Mouse (Mus musculus) intestine, embryonic 15.5 days (tissue): ENCODE measurements at regions not wholly inside any gene's neighbourhood (a gene's known extent, or its start where the extent isn't known, plus 50 kb on each side); places are given as distances from the start of the nearest gene placed in this dataset.
"Not testable (repeated sequence)": the region's sequence is repeated elsewhere in the genome, so short reads cannot be mapped to it uniquely, and the experiment has no call there.

Source experiments
- ATAC-seq: fragments of 200-750 bp; cut with Nextera tagmentation; 2 replicates; pipeline ENCODE4 v1.8.0; 2017; ENCODE audit warnings: moderate TSS enrichment, moderate library complexity
- H3K27ac ChIP-seq: fragments of 300-500 bp; sonication (generic); 2 replicates; pipeline ENCODE4 v1.5.1; 2015; ENCODE audit warnings: mild to moderate bottlenecking, inconsistent platforms
- H3K27me3 ChIP-seq: fragments of 300-500 bp; sonication (generic); replicated peaks from 2 replicates; pipeline ENCODE4 v1.6.1; 2015; ENCODE audit warnings: inconsistent platforms
- H3K36me3 ChIP-seq: fragments of 300-500 bp; sonication (generic); 2 replicates; pipeline ENCODE4 v1.6.1; 2015; ENCODE audit warnings: inconsistent platforms
- H3K4me1 ChIP-seq: fragments of 300-500 bp; sonication (generic); replicated peaks from 2 replicates; pipeline ENCODE4 v1.6.1; 2015; ENCODE audit warnings: inconsistent platforms
- H3K4me2 ChIP-seq: fragments of 300-500 bp; sonication (generic); replicated peaks from 2 replicates; pipeline ENCODE4 v1.6.1; 2015; ENCODE audit warnings: mild to moderate bottlenecking, inconsistent platforms
- H3K4me3 ChIP-seq: fragments of 300-500 bp; sonication (generic); replicated peaks from 2 replicates; pipeline ENCODE4 v1.5.1; 2015; ENCODE audit warnings: inconsistent platforms
- H3K9ac ChIP-seq: fragments of 300-500 bp; sonication (generic); 2 replicates; pipeline ENCODE4 v1.6.1; 2015; ENCODE audit warnings: inconsistent platforms
- H3K9me3 ChIP-seq: fragments of 300-500 bp; sonication (generic); 2 replicates; pipeline ENCODE4 v1.6.1; 2016; ENCODE audit warnings: inconsistent platforms
- WGBS: fragments of 180-500 bp; shearing (Covaris S2); methylation state at CpG from one replicate; pipeline ENCODE4 v1.1.7; 2015; 5-methylcytosine and 5-hydroxymethylcytosine counted together

- H3K9ac ChIP-seq = no peak overlapping the region
- no peaks in the 10 kb centered on the region for H3K4me1 ChIP-seq
- no peaks in the 10 kb centered on the region for H3K27me3 ChIP-seq
- ATAC-seq = peak; percentile 28; the same call in 1 of the 2 replicates
- H3K4me2 ChIP-seq = no peak overlapping the region
- 42% methylated on average over 4 of the region's 4 CpGs for WGBS
- no peak overlapping the region for H3K27ac ChIP-seq
- no peaks in the 10 kb centered on the region for H3K36me3 ChIP-seq
- no peaks in the 10 kb centered on the region for H3K9me3 ChIP-seq
- H3K4me3 ChIP-seq = no peak overlapping the region
Observed at GRCm38 (mm10) chr2:63580489-63581139, 396.5 kb upstream of the Kcnh7 start.

GRCm38 (mm10) chr2:63575172-63575571 lies 391.1 kb upstream of the Kcnh7 start:
- H3K27me3 ChIP-seq = no peaks in the 10 kb centered on the region
- no peaks in the 10 kb centered on the region for H3K4me1 ChIP-seq
- H3K36me3 ChIP-seq = no peaks in the 10 kb centered on the region
- H3K4me3 ChIP-seq = no peak overlapping the region
- ATAC-seq = no peak
- no peaks in the 10 kb centered on the region for H3K9me3 ChIP-seq
- no peak overlapping the region for H3K27ac ChIP-seq
- 78% methylated on average over 5 of the region's 5 CpGs for WGBS
- no peak overlapping the region for H3K9ac ChIP-seq
- H3K4me2 ChIP-seq = no peak overlapping the region

- H3K9ac ChIP-seq = no peak overlapping the region
- H3K36me3 ChIP-seq = no peaks in the 10 kb centered on the region
- H3K27ac ChIP-seq = no peak overlapping the region
- H3K4me3 ChIP-seq = no peak overlapping the region
- no peaks in the 10 kb centered on the region for H3K27me3 ChIP-seq
- WGBS = 36% methylated on average over 4 of the region's 4 CpGs
- H3K9me3 ChIP-seq = no peaks in the 10 kb centered on the region
- no peak overlapping the region for H3K4me2 ChIP-seq
- ATAC-seq = no peak
- H3K4me1 ChIP-seq = no peaks in the 10 kb centered on the region
Observed at GRCm38 (mm10) chr2:63574008-63574703, 390.1 kb upstream of the Kcnh7 start.

- no peak overlapping the region for H3K9ac ChIP-seq
- H3K4me3 ChIP-seq = no peak overlapping the region
- H3K27me3 ChIP-seq = no peaks in the 10 kb centered on the region
- no peaks in the 10 kb centered on the region for H3K4me1 ChIP-seq
- H3K9me3 ChIP-seq = no peaks in the 10 kb centered on the region
- H3K27ac ChIP-seq = no peak overlapping the region
- WGBS = 54% methylated on average over 9 of the region's 9 CpGs
- no peak overlapping the region for H3K4me2 ChIP-seq
- ATAC-seq = no peak
- no peaks in the 10 kb centered on the region for H3K36me3 ChIP-seq
Observed at GRCm38 (mm10) chr2:63573015-63573807, 389.1 kb upstream of the Kcnh7 start.

GRCm38 (mm10) chr2:63556858-63557419 lies 372.9 kb upstream of the Kcnh7 start:
- no peaks in the 10 kb centered on the region for H3K9me3 ChIP-seq
- H3K27ac ChIP-seq = no peak overlapping the region
- no peak overlapping the region for H3K4me3 ChIP-seq
- no peaks in the 10 kb centered on the region for H3K36me3 ChIP-seq
- no peak for ATAC-seq
- H3K27me3 ChIP-seq = no peaks in the 10 kb centered on the region
- WGBS = 70% methylated on average over 3 of the region's 3 CpGs
- H3K9ac ChIP-seq = no peak overlapping the region
- no peak overlapping the region for H3K4me2 ChIP-seq
- H3K4me1 ChIP-seq = no peaks in the 10 kb centered on the region

GRCm38 (mm10) chr2:63541836-63542235 lies 357.7 kb upstream of the Kcnh7 start:
- H3K4me1 ChIP-seq, H3K9me3 ChIP-seq, H3K27me3 ChIP-seq, H3K4me3 ChIP-seq, ATAC-seq, H3K4me2 ChIP-seq, H3K27ac ChIP-seq, H3K36me3 ChIP-seq, H3K9ac ChIP-seq: not testable (repeated sequence)

GRCm38 (mm10) chr2:63518534-63518933 lies 334.4 kb upstream of the Kcnh7 start:
- Histone ChIP-seq H3K36me3 (no peaks in the 10 kb centered on the region), H3K27ac (no peak overlapping the region), H3K4me2 (no peak overlapping the region), H3K4me1 (no peaks in the 10 kb centered on the region), H3K27me3 (no peaks in the 10 kb centered on the region), H3K9me3 (no peaks in the 10 kb centered on the region), H3K9ac (no peak overlapping the region), H3K4me3 (no peak overlapping the region)
- no peak for ATAC-seq
- 94% methylated on average over 2 of the region's 2 CpGs for WGBS

- H3K4me2 ChIP-seq = no peak overlapping the region
- H3K27ac ChIP-seq = no peak overlapping the region
- 81% methylated on average over 1 of the region's 1 CpGs for WGBS
- H3K4me1 ChIP-seq = no peaks in the 10 kb centered on the region
- H3K27me3 ChIP-seq = no peaks in the 10 kb centered on the region
- H3K4me3 ChIP-seq = no peak overlapping the region
- no peak overlapping the region for H3K9ac ChIP-seq
- H3K9me3 ChIP-seq = no peaks in the 10 kb centered on the region
- no peak for ATAC-seq
- H3K36me3 ChIP-seq = no peaks in the 10 kb centered on the region
Observed at GRCm38 (mm10) chr2:63513554-63514226, 329.6 kb upstream of the Kcnh7 start.

- Histone ChIP-seq H3K9ac (no peak overlapping the region), H3K27ac (no peak overlapping the region), H3K27me3 (no peaks in the 10 kb centered on the region), H3K4me1 (no peaks in the 10 kb centered on the region), H3K9me3 (no peaks in the 10 kb centered on the region), H3K4me2 (no peak overlapping the region), H3K36me3 (no peaks in the 10 kb centered on the region), H3K4me3 (no peak overlapping the region)
- WGBS = 8% methylated on average over 3 of the region's 3 CpGs
- ATAC-seq = no peak
Observed at GRCm38 (mm10) chr2:63503939-63504338, 319.9 kb upstream of the Kcnh7 start.

GRCm38 (mm10) chr2:63476411-63476810 lies 292.3 kb upstream of the Kcnh7 start:
- WGBS = 47% methylated on average over 5 of the region's 5 CpGs

GRCm38 (mm10) chr2:63475255-63475654 lies 291.2 kb upstream of the Kcnh7 start:
- ATAC-seq = no peak
- Histone ChIP-seq H3K9ac (no peak overlapping the region), H3K9me3 (no peaks in the 10 kb centered on the region), H3K4me1 (no peaks in the 10 kb centered on the region), H3K4me3 (no peak overlapping the region), H3K27ac (no peak overlapping the region), H3K27me3 (no peaks in the 10 kb centered on the region), H3K4me2 (no peak overlapping the region), H3K36me3 (no peaks in the 10 kb centered on the region)

More at GRCm38 (mm10) chr2:63476411-63476810, 292.3 kb upstream of the Kcnh7 start:
- no peaks in the 10 kb centered on the region for H3K4me1 ChIP-seq
- no peak overlapping the region for H3K9ac ChIP-seq
- no peak overlapping the region for H3K27ac ChIP-seq
- no peaks in the 10 kb centered on the region for H3K36me3 ChIP-seq
- H3K4me2 ChIP-seq = no peak overlapping the region
- no peak for ATAC-seq
- no peak overlapping the region for H3K4me3 ChIP-seq
- no peaks in the 10 kb centered on the region for H3K9me3 ChIP-seq
- H3K27me3 ChIP-seq = no peaks in the 10 kb centered on the region

GRCm38 (mm10) chr2:63473699-63474098 lies 289.6 kb upstream of the Kcnh7 start:
- Histone ChIP-seq H3K4me3 (no peak overlapping the region), H3K9ac (no peak overlapping the region), H3K4me1 (no peaks in the 10 kb centered on the region), H3K36me3 (no peaks in the 10 kb centered on the region), H3K4me2 (no peak overlapping the region), H3K27ac (no peak overlapping the region), H3K9me3 (no peaks in the 10 kb centered on the region), H3K27me3 (no peaks in the 10 kb centered on the region)
- ATAC-seq = 0 out of 2 replicates have a peak, but pooled peaks have one; percentile 69
- 8% methylated on average over 2 of the region's 2 CpGs for WGBS
